Mouse (Mus musculus): ENCODE data around the gene Add2.
"Not testable (repeated sequence)": the region's sequence is repeated elsewhere in the genome, so short reads cannot be mapped to it uniquely, and the experiment has no call there.

GRCm38 (mm10) chr6:86014812-86015211 lies 13.7 kb upstream of the Add2 start:
- not testable (repeated sequence) for TF ChIP-seq MYOD1 (IDR thresholded peaks at IDR 0.05; ENCODE audit: control insufficient read depth, insufficient read length, low read depth); CTCF (IDR thresholded peaks at IDR 0.05; ENCODE audit: control insufficient read depth, insufficient read depth, insufficient read length); USF1 (IDR thresholded peaks at IDR 0.05; ENCODE audit: low read depth); MYOG (IDR thresholded peaks at IDR 0.05; ENCODE audit: control insufficient read depth, extremely low read depth, insufficient read length); CEBPB (IDR thresholded peaks at IDR 0.05; ENCODE audit: low read depth)
